Mouse (Mus musculus) CH12.LX (cell line): Measurements from ENCODE around the gene Adamts14. TPM values are rescaled to one million over a fixed set of nuclear protein-coding genes. Genes with fewer than 3 reads are reported as not detected.

Source experiments
- DNase-seq: peaks from one replicate; pipeline ENCODE4 v3.0.0-alpha.2; 2013; ENCODE audit errors: extremely low read depth
- H3K27ac ChIP-seq: 2 replicates; pipeline ENCODE4 v1.5.1; 2012; ENCODE audit warnings: low read depth, mild to moderate bottlenecking, control low read depth, moderate library complexity; ENCODE audit not compliant: insufficient read depth
- H3K27me3 ChIP-seq: replicated peaks from 2 replicates; pipeline ENCODE3; 2012; ENCODE audit warnings: inconsistent platforms
- H3K36me3 ChIP-seq, 2 experiments: replicated peaks in 1 of 2; 2 replicates each; pipeline versions ENCODE3 to v1.6.1; 2012; ENCODE audit warnings: inconsistent platforms in 1 of 2, low read length in 1 of 2, mild to moderate bottlenecking in 1 of 2, mixed read lengths in 1 of 2, moderate library complexity in 1 of 2; ENCODE audit not compliant: control insufficient read depth in 1 of 2, insufficient read depth in 1 of 2
- H3K4me1 ChIP-seq, 2 experiments: 2 replicates each; pipeline ENCODE4 v1.6.1; 2012; ENCODE audit warnings: inconsistent platforms in 1 of 2, moderate library complexity in 1 of 2; ENCODE audit not compliant: insufficient read depth in 2 of 2, control insufficient read depth in 1 of 2
- H3K4me2 ChIP-seq: 2 replicates; pipeline ENCODE4 v1.6.1; 2012; ENCODE audit warnings: low read depth, mild to moderate bottlenecking, control low read depth; ENCODE audit not compliant: poor library complexity, insufficient read depth, severe bottlenecking
- H3K4me3 ChIP-seq, 3 experiments: fragments of 150-350 bp in 1 of 3; sonication (generic) in 1 of 3; replicated peaks in 1 of 3; 2 replicates each; pipeline versions ENCODE3 to v1.5.1; 2011 to 2012; ENCODE audit warnings: low read depth in 2 of 3, low read length in 2 of 3, mild to moderate bottlenecking in 2 of 3, moderate library complexity in 2 of 3, control low read depth in 1 of 3, improper control_type of control experiment in 1 of 3, inconsistent platforms in 1 of 3, mixed read lengths in 1 of 3; ENCODE audit not compliant: poor library complexity in 1 of 3
- H3K79me2 ChIP-seq: replicated peaks from 2 replicates; pipeline ENCODE4 v1.6.1; 2012; ENCODE audit warnings: mild to moderate bottlenecking, moderate library complexity; ENCODE audit not compliant: control insufficient read depth, poor library complexity, insufficient read depth, severe bottlenecking; ENCODE audit errors: extremely low read depth
- H3K9ac ChIP-seq: 2 replicates; pipeline ENCODE4 v1.6.1; 2012; ENCODE audit warnings: low read depth, mild to moderate bottlenecking, control low read depth, moderate library complexity; ENCODE audit not compliant: insufficient read depth
- H3K9me3 ChIP-seq: replicated peaks from 2 replicates; pipeline ENCODE3; 2012; ENCODE audit warnings: low read length, inconsistent platforms, mixed read lengths
- E2F4 ChIP-seq: IDR thresholded peaks from 2 replicates; pipeline ENCODE4 v1.6.1; 2011; ENCODE audit warnings: low read depth, low read length, improper control_type of control experiment; ENCODE audit not compliant: insufficient replicate concordance
- ELF1 ChIP-seq: IDR thresholded peaks from 2 replicates; pipeline ENCODE4 v1.6.1; 2014; ENCODE audit warnings: low read depth, mild to moderate bottlenecking, inconsistent platforms, low read length, improper control_type of control experiment
- ETS1 ChIP-seq: conservative IDR thresholded peaks from 2 replicates; pipeline ENCODE4 v1.6.1; 2012; ENCODE audit warnings: low read depth, mild to moderate bottlenecking, inconsistent platforms, low read length, improper control_type of control experiment, moderate library complexity
- HCFC1 ChIP-seq: IDR thresholded peaks from 2 replicates; pipeline ENCODE4 v1.6.1; 2012; ENCODE audit warnings: low read depth, mild to moderate bottlenecking, inconsistent platforms, low read length, improper control_type of control experiment
- JUND ChIP-seq: conservative IDR thresholded peaks from 2 replicates; pipeline ENCODE4 v1.6.1; 2011; ENCODE audit warnings: low read depth, low read length, improper control_type of control experiment
- MAX ChIP-seq: IDR thresholded peaks from 2 replicates; pipeline ENCODE4 v1.6.1; 2011; ENCODE audit warnings: low read length, improper control_type of control experiment
- MEF2A ChIP-seq: IDR thresholded peaks from 2 replicates; pipeline ENCODE4 v1.6.1; 2014; ENCODE audit warnings: low read depth, mild to moderate bottlenecking, inconsistent platforms, low read length, improper control_type of control experiment, borderline replicate concordance
- MYC ChIP-seq: IDR thresholded peaks from 2 replicates; pipeline ENCODE4 v1.6.1; 2011; ENCODE audit warnings: low read depth, mild to moderate bottlenecking, improper control_type of control experiment, low read length
- NRF1 ChIP-seq: IDR thresholded peaks from 2 replicates; pipeline ENCODE4 v1.6.1; 2014; ENCODE audit warnings: low read depth, mild to moderate bottlenecking, inconsistent platforms, low read length, improper control_type of control experiment, moderate library complexity
- RAD21 ChIP-seq: IDR thresholded peaks from 2 replicates; pipeline ENCODE4 v1.6.1; 2011; ENCODE audit warnings: low read depth, mild to moderate bottlenecking, low read length, improper control_type of control experiment, moderate library complexity
- SIN3A ChIP-seq: IDR thresholded peaks from 2 replicates; pipeline ENCODE4 v1.6.1; 2012; ENCODE audit warnings: low read length, improper control_type of control experiment, inconsistent platforms
- TCF12 ChIP-seq: IDR thresholded peaks from 2 replicates; pipeline ENCODE4 v1.6.1; 2014; ENCODE audit warnings: low read depth, mild to moderate bottlenecking, inconsistent platforms, low read length, improper control_type of control experiment
- ZMIZ1 ChIP-seq: IDR thresholded peaks from 2 replicates; pipeline ENCODE4 v1.6.1; 2012; ENCODE audit warnings: low read depth, mild to moderate bottlenecking, inconsistent platforms, low read length, improper control_type of control experiment
- ZNF384 ChIP-seq: IDR thresholded peaks from 2 replicates; pipeline ENCODE4 v1.6.1; 2012; ENCODE audit warnings: low read depth, low read length, improper control_type of control experiment, inconsistent platforms
- dilution Hi-C: fragments of 300-500 bp; cut with MboI; formaldehyde crosslinking; loops from 2 replicates; pipeline ENCODE4 v1.14.3; 2020; ENCODE audit warnings: low sequenced_read_pairs; ENCODE audit not compliant: extremely low pct_unique_long_range_greater_than_20kb, extremely low pct_ligation_motif_present
- in situ Hi-C: fragments of 300-500 bp; cut with MboI; formaldehyde crosslinking; loops from 3 replicates; pipeline ENCODE4 v1.14.3; 2019; ENCODE audit warnings: low sequenced_read_pairs, low pct_ligation_motif_present, low pct_unique_long_range_greater_than_20kb, mixed read lengths
- polyA plus RNA-seq: library from polyadenylated mRNA; unstranded; fragments of >175 nt; gene quantifications from 2 replicates; pipeline ENCODE4 v1.2.1, GENCODE M21; 2012; ENCODE audit warnings: low read depth; ENCODE audit not compliant: insufficient read length
- total RNA-seq, 2 experiments: library from RNA; depleted of rRNA; stranded (reverse); fragments of 300-350 nt in 1 of 2; fragments of >200 nt in 1 of 2; gene quantifications; 2 replicates each; pipeline ENCODE4 v1.2.3; 2012 to 2014

The Adamts14 gene
- total and polyA plus RNA-seq, 3 experiments, result 1.2 to 2.7 (median 2.5) TPM

GRCm38 (mm10) chr10:61290479-61290878 lies 17.2 kb upstream of the Adamts14 start:
- no peak for TF ChIP-seq MAX
- TF ChIP-seq TCF12, result no peak
- no peak for TF ChIP-seq ETS1
- TF ChIP-seq JUND, result no peak
- no peak for TF ChIP-seq SIN3A
- no peak for TF ChIP-seq ZNF384
- no peak for TF ChIP-seq RAD21
- no peaks in the 10 kb centered on the region for H3K27me3 ChIP-seq
- DNase-seq, result no peak
- no peak overlapping the region for H3K4me3 ChIP-seq
- peak overlapping the region; percentile 78; the same call in 1 of the 2 replicates for H3K4me2 ChIP-seq
- dilution Hi-C loops (no loop called here), in situ Hi-C loops (no loop called here)
- H3K36me3 ChIP-seq, result no peaks in the 10 kb centered on the region
- H3K4me1 ChIP-seq, result 0 out of 4 replicates have a peak, but pooled peaks cover 0 to 5% of the 10 kb centered on the region in 2 experiments
- H3K27ac ChIP-seq, result no peak overlapping the region
- H3K9me3 ChIP-seq, result no peaks in the 10 kb centered on the region
- H3K79me2 ChIP-seq, result no peaks in the 10 kb centered on the region
- H3K9ac ChIP-seq, result no peak overlapping the region

GRCm38 (mm10) chr10:61290016-61290415 lies 16.8 kb upstream of the Adamts14 start:
- Histone ChIP-seq H3K27me3 (no peaks in the 10 kb centered on the region), H3K4me2 (peak overlapping the region; percentile 78; the same call in 1 of the 2 replicates), H3K4me1 (0 out of 4 replicates have a peak, but pooled peaks cover 0 to 5% of the 10 kb centered on the region in 2 experiments), H3K36me3 (no peaks in the 10 kb centered on the region), H3K9ac (no peak overlapping the region), H3K79me2 (no peaks in the 10 kb centered on the region), H3K9me3 (no peaks in the 10 kb centered on the region), H3K4me3 (no peak overlapping the region), H3K27ac (no peak overlapping the region)
- dilution Hi-C loops (no loop called here), in situ Hi-C loops (no loop called here)
- TF ChIP-seq E2F4 (no peak), SIN3A (no peak), RAD21 (no peak), HCFC1 (no peak), ZMIZ1 (no peak), MEF2A (peak; percentile 36; the same call in 1 of the 2 replicates), ELF1 (no peak), MYC (no peak)
- no peak for DNase-seq

GRCm38 (mm10) chr10:61286246-61286645 lies 13.0 kb upstream of the Adamts14 start:
- Histone ChIP-seq H3K9ac (no peak overlapping the region), H3K27me3 (no peaks in the 10 kb centered on the region), H3K4me3 (no peak overlapping the region), H3K36me3 (no peaks in the 10 kb centered on the region), H3K4me1 (peaks cover 5 to 10% of the 10 kb centered on the region in 2 experiments), H3K4me2 (no peak overlapping the region), H3K27ac (no peak overlapping the region), H3K79me2 (no peaks in the 10 kb centered on the region), H3K9me3 (no peaks in the 10 kb centered on the region)
- DNase-seq, result no peak
- dilution Hi-C loops (no loop called here), in situ Hi-C loops (no loop called here)
- no peak for TF ChIP-seq E2F4
- TF ChIP-seq NRF1, result peak; percentile 69
